Mouse (Mus musculus): ENCODE measurements at regions not wholly inside any gene's neighbourhood (a gene's known extent, or its start where the extent isn't known, plus 50 kb on each side); places are given as distances from the start of the nearest gene placed in this dataset. TPM values are rescaled to one million over a fixed set of nuclear protein-coding genes. Genes with fewer than 3 reads are reported as not detected.

Small RNA genes lying in the stretch of these regions (microRNA-seq; reads per million reads assigned to microRNA genes)
- not detected for gene Gm22132
